Mouse (Mus musculus) adrenal gland (tissue): ENCODE data around the gene Exosc8.
"Not testable (repeated sequence)": the region's sequence is repeated elsewhere in the genome, so short reads cannot be mapped to it uniquely, and the experiment has no call there.

Experiments
- intact Hi-C: fragments of 180-260 bp; cut with DNase I; formaldehyde crosslinking; loops from one replicate; pipeline ENCODE4 v1.15.1; 2025

Exosc8 gene

DNA sequence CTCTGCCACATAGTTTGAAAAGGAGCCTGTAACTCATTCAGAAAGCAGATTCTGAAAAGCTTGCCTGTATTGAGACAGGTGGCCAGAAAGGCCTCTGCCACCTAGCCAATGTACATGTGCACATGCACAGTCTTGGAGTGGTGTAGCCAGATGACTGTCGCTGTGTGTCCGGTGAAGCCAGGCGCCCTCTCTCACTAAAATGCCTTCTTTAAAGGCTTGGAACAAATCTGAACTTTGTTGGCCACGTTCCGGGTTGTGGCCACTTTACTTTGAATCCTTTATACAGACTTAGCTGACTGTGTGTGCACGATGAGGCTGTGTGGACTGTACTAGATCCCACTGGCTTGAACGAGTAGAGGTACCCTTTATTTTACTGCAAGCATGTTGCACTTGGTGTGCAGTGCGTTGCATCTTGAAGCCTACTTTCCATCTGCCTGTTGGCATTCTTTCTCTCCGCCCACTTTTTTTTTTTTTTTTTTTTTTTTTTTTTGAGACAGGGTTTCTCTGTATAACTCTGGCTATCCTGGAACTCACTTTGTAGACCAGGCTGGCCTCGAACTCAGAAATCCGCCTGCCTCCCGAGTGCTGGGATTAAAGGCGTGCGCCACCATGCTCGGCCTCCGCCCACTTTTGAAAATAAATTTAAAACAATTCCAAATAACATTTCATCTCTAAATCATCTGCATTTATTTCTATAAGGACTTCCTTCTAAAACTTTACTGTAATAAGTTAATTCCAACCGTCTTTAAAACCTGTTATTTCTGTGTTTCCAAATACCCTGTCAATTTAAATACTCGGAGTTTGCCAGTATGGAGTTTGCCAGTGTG, 1.1 kb upstream of the Exosc8 start:
- intact Hi-C loops, result loop anchor here (5.0 kb wide), 1 partner anchor 61 kb away; no protein-coding TSS in a partner anchor

DNA sequence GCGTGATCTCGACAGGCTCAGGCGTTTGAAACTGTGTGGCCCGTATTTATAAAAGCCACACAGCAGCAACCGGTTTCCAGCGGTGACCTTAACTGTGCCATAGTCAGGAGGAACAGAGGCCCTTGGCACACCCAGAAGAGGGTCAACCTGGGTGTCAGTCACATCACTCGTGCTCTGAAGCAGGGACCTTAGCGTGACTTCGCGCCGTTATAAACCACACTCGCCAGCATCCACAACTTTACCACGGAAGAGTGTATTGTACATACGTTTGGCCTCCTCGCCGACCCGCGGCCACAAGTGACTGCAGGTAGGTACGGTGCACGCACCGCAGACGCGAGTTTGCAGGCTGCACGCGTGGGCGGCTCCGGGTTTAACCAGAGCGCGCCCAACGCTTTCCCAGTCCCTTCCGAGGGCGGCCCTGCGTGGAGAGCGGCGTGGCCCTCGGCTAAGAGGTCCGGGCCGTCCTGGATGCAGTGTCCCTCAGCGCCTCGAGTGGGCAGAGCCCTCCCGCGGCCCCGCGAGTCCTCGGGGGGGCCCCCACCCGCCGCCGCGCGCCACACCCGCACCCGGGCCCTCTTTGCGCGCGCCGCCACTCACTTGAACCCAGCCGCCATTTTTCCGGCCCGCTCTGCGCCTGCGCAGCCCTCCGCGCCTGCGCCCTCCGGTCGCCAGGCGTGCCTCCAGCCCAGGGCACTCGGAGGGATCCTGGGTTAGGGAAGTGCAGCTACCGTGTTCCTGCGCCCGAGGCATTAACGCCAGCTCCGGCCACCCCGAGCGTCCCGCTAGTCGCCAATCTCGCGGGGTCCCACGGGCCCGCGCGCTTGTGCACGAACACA, 564 bp downstream of the Exosc8 start:
- intact Hi-C loops, result loop anchor here (5.0 kb wide), 1 partner anchor 63 kb away; no protein-coding TSS in a partner anchor

DNA sequence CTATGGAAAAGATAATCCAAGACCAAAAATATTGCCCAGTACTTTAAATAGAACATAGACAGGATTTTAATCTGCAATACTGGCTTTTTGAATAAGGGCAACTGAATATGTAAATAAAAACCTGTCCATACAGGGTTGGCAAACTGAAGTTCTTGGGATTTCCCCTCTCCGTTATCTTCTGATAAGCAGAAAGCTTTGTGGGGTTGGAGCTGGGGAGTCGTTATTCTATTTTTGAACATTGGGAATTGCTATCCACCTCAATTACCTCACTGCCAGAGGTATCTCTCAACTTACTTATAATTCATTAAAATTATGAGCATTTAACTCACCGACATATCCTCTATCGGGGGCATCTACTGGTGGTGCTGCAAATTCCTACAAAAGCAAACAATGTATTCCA, 2.8 kb downstream of the Exosc8 start:
- intact Hi-C loops, result no loop called here

DNA sequence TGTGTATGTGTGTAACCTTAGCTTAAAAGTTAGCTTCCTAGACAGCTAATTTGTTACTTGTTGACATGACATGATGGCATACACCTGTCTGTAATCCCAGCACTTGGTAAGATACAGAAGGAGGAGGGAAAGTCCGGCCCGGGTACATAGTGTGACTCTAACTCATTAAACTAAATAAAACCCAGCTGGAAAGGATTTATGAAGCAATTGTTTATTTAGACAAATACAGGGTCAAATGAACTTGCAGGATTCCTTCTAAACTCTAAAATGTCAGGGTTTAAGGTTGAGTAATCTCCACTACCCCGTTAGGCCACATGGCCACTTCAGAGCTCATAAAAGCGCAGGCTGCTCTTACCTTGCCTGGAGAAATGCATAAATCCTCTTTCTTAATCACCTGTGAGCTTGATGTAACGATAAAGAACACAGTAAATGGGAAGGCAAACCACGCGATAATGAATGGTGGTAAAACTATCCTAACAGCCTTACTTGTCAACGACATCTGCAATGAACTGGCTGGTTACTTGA, 3.5 kb downstream of the Exosc8 start:
- intact Hi-C loops, result no loop called here

DNA sequence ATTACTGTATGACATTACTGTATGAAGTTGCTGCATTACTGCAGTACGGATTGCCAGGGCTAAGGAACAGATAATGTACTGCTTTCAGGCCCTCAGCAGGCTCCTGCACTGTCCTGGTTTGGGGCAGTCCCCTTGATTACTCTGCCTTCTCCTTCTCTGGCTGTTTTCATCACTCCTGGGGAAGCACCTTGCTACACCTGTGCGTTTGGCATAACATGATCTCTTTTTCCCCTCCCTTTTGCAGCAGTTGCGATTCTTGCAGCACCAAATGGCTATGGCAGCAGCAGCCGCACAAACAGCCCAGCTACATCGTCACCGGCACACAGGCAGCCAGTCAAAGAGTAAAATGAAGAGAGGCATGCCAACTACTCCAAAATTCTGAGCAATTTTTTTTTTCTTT, 7.1 kb downstream of the Exosc8 start:
- intact Hi-C loops, result no loop called here

DNA sequence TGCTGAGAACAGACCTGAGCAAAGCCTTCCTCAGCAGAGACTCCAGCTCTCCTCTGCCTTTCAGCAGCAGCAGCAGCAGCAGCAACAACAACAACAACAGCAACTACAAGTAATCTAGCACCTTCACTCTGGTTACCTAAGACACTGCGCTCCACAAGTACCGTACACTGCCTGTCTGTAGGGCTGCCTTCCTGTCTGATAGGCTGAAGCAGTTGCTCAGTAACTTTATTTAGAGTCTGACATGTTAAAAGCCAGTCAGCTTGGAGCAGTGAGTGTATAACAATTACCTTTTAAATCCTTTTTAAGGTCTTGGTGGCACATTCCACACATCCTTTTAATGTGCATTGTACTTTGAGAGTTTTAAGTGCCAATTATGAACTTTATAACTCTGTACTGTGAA, 7.6 kb downstream of the Exosc8 start:
- intact Hi-C loops, result no loop called here

DNA sequence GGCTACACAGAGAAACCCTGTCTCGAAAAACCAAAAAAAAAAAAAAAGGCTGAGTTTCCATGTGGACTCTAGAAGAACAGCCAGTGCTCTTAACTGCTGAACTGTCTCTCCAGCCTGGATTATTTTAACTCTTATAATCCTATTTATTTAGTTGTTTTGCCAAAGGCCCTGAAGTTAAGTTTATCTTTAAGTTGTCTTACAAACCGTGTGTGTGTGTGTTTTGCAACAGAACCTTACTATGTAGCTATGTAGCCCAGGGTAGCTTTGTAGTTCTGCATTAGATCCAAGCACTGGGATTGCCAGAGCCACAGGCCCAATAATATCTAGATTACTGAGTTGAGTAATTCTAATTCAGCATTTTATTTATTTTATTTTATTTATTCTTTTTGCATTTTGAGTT, 9.8 kb downstream of the Exosc8 start:
- intact Hi-C loops, result no loop called here

DNA sequence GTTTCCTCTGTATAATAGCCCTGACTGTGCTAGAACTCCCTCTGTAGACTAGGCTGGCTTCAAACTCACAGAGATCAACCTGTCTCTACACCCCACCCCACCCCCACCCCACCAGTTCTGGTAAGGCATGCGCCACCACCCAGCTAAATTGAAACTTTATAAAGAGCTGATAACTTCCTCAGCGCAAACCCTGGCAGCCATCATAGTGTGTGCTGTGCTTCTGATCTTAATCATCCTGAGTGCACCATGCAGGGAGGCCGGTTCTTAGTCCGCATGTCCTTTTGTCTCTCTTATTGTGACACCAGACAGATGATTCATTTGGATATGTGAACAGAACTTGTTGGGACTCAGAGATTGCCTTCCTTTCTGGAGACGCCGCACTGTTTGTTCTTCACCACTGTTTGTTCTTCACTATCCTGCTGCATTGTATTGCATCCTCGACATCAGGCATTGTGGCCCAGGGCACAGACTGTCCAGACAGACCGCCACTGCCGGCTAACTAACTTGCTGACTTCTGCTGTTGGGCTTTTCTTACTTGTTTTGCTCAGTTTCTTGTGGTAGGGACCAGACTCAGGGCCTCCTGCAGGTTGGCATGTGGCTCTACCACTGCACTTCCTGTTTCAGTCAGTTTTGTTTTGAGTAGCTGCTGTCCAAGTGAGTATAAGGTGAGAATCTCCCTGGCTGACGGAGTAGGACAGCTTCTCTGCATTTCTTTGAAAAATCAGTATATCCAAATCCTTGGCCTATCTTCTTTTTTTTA, 11.3 kb downstream of the Exosc8 start:
- intact Hi-C loops, result no loop called here

DNA sequence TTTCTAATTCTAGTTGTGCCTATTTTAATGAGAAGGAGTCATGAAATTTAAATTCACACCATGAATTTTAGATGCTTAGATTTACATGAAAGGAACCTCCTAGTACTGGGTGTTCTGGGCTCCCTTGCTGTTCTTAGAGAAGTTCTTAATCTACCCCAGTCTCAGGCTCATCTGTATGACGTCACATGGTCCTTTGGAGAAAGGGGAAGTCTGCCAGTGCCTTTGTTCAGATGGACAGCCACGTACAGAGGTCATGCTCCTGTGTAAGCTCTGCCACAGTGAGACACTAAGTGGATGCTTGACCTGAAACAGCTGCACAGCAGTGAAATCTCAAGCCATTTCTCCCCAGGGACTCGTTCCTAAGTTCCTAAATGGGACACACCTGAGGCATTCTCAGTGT, 16.2 kb downstream of the Exosc8 start:
- intact Hi-C loops, result no loop called here

DNA sequence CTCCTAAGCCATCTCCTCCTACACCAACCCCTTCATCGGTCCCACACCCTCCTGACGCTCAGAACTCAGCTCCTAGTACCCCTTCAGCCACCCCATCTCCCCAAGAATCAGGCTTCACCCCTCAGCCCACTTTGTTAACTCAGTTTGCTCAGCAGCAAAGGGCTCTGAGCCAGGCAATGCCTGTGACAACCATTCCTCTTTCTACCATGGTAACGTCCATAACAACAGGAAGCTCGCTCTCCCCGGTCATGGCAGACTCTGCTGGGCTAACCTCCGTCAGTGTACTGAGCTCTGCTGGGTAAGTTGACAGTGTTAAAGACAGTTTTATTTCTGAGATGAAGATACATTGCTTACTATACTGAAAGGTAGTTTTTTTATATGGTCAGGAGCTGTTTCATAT, 17.8 kb downstream of the Exosc8 start:
- intact Hi-C loops, result no loop called here

DNA sequence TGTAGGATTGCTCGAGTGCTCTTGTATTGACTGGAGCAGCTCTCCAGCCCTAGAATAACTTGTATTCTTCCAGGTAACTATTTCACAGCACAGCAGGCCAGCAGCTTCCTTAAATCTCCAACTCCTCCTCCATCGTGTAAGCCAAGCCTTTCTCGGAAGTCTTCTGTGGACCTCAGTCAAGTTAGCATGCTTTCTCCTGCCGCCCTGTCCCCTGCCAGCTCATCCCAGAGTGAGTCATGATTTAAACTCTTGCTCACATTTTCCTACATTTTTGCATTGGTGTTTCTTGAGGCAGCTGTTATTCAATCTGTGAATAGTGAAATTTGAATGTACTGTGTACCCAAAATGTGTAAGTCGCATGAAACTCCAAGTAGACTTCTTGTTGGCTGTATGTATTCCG, 19.7 kb downstream of the Exosc8 start:
- intact Hi-C loops, result no loop called here

DNA sequence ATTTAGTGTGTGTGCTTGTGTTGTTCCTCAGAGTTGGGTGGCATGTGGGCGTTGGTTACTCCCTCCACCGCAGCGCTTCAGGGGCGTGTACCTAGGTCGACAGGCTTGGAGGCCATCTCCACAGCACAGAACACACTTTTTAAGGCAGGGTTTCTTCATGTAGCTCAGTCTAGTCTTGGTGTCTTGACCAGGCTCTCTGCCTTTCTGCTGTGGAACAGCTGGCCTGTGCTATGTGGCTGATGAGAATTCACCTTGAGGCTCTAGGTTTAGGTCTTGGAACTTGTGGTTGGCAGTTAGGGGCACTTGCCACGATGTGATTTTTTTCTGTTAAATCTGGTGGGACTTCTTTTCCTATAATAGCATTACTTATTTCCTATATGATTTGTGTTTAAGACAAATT, 20.9 kb downstream of the Exosc8 start, which contains the start of gene Gm21958:
Gene Gm21958 (minus strand): TSS at position 101 of the 400 bp plus-strand sequence.
- intact Hi-C loops, result no loop called here

DNA sequence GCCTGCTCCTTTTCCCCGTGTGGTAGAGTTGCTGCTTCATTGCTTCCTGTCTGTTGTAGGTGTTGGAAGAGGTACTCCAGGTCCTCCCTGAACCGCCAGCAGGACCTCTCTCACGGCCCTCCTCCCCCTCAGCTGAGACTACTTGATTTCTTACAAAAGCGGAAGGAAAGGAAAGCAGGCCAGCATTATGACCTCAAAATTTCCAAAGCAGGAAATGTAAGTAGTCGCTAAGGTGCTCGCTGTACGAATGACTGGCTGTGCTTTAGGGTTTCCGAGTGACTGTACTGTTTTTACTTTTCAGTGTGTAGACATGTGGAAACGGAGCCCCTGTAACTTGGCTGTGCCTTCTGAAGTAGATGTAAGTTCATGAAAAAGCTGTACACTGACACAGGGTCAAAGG, 26.2 kb downstream of the Exosc8 start:
- intact Hi-C loops, result no loop called here

DNA sequence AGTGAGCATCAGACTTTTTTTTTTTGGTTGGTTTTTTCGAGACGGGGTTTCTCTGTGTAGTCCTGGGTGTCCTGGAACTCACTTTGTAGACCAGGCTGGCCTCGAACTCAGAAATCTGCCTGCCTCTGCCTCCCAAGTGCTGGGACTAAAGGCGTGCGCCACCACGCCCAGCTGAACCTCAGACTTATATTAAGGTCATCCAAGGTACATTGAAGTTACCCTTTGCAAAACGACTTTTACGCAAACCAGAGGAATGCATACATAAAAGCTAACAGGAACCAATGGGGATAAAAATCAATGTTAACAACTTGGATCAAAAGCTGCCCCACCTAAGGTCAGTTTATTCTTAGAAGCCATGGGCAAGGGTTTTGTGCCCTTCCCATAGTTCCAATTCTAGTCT, 31.1 kb downstream of the Exosc8 start:
- intact Hi-C loops, result not testable (repeated sequence)

DNA sequence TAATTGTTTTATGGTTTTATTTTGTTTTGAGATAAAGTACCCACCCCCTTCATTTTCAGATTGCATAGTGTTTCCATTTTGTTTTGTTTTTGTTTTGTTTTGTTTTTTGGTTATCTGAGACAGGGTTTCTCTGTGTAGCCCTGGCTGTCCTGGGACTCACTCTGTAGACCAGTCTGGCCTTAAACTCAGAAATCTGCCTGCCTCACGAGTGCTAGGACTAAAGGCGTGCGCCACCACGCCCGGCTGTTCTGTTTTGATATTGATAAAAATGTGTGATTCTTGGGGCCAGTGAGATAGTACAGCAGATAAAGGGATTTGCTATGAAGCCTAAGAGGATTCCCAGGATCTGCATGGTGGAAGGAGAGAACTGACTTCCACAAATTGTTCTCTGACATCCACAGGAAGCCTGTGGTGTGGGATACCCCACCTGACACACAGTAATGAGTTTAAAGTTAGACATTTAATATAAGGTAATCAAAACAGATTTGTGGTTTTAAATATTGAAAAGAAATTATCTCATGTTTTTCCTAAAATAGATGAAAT, 35.4 kb downstream of the Exosc8 start:
- intact Hi-C loops, result no loop called here

DNA sequence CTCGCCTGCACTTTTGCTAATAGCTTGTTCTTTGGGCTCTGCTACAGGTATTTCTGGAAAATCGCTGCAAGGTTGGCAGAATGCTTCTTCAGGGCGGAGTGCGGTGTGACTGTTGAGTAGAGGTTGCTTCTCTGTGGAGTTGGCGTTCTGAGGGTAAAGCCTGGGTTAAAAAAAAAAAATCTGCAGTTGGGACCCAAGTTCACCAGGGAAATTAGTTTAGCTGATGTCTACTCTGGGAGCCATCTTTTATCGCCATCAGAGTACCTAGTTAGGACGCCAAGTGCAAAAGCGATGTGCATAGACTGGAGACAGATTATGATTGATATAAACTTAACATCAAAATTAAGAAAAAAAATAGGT, 42.2 kb downstream of the Exosc8 start:
- intact Hi-C loops, result no loop called here

DNA sequence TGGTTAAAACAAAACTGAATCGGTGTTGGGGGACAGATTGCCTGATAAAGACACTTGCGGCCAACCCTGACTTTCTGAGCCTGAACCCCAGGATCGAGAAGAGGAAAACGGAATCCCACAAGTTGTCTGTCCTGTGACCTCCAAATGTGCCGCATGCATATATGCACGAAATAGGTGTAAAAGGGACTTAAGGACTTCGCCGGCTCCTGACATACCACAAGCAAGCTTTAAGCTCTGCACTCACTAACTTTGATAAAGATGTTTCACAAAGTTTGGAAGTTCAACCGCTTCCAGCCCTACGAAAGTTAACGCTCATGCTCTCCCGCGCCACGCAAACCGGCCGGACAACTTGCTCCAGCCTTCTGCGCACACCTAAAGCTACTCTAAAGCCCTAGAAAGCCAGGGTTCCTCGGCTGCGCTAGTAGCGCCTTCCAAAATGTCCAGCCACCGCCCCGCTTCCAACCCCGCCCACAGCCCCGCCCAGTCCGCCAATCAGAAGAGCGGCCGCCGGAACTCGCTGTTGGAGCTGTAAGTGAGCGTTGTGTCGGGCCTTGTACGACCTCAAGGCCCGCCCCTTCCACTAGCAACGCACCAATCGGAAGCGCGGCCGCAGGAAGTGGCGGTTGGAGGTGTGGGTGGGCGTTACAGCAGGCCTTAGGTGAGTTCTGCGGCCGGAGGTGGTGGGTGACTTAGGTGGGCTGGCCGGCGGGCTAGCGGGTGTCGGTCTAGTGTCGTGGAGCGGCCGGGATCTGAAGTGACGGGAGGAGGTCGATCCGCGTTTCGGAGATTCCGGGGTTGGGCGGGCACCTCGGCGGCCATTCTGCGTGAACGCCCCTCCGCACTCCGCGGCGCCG, 42.8 kb downstream of the Exosc8 start, which contains the start of gene Supt20:
Gene Supt20 (plus strand): TSS at position 606 of the 854 bp plus-strand sequence.
- intact Hi-C loops, result no loop called here

DNA sequence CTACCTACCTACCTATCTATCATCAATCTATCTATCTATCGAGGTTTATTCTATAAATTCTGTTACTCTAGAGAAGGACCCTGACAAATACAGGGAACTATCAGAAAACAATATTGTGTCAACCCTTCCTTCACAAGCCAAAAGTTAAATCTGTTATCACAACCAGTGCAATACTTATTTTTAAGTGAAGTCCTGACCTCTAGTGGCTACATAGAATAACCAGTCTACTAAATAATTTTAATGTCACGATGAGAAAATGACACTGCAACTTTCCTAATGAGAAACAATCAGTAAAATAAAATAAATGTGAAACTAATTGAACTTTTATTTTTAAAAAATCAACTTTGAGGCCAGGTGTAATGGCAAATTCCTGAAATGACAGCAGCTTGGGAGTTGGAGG, 46.1 kb downstream of the Exosc8 start:
- intact Hi-C loops, result loop anchor here (5.0 kb wide), 1 partner anchor 332 kb away; no protein-coding TSS in a partner anchor

DNA sequence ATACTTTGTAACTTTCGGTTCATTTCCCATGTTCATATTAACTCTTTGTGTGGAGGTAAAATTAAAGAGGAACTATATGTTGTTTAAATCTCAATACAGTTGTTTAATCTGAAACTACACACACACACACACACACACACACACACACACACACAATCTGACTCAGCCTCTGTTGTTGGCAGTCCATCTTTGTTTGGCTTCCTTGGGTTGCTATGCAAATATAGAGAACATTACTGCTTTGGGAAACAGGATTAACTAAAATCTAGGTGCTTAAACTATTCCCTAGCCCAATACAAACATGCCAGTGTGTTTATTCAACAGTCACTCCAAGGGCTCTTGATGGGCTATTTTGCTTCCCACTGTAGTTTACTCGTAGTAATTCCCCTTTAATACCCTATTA, 47.9 kb downstream of the Exosc8 start:
- intact Hi-C loops, result loop anchor here (5.0 kb wide), 1 partner anchor 330 kb away; no protein-coding TSS in a partner anchor

DNA sequence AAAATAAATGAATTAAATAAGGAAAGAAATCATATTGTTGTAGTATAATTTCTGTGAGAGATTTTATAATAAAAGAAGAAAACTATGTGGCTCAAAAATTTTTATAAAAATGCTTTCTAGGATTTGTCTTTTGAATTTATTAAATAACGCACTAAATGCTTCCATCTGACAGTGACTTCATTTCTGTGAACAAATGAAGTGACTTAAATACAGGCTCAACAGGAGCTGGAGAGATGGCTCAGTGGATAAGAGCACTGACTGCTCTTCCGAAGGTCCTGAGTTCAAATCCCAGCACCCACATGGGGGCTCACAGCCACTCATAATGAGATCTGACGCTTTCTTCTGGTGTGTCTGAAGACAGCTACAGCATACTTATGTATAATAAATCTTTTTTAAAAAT, 50.0 kb downstream of the Exosc8 start:
- intact Hi-C loops, result loop anchor here (5.0 kb wide), 1 partner anchor 328 kb away; no protein-coding TSS in a partner anchor
